ENCODE assay signal across 14 mouse cellular contexts in the genomic region with DNA sequence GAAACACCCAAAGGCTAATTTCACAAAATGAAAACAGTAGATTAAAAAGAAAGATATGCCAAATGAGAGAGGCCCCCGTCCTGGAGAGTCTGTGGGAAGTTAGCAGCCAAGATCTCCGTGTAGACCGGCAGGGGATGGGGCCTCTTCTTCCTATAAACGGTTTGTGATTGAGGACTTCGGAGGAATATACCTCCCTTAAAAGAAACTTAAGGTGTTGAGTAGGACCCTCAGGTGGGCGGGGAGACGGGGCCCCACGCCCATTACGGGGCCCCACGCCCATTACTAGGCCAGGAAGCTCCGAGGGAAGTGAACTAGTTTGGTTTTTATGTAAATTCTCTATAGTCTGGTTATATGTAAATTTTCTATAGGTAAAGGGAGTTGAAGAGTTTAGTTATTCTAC. TPM values are rescaled to one million over a fixed set of nuclear protein-coding genes. Genes with fewer than 3 reads are reported as not detected.
DNase-seq lines count a peak whose midpoint lies in the region; ATAC-seq and TF ChIP-seq lines count a peak whose summit lies in the region.
"Had no signal": no experiment of that assay in that cellular context is flagged by ENCODE, and none has a peak within 500 bp of the region (broad histone marks: within the 10 kb centered on the region; RNA-seq: fewer than 3 reads in every experiment).

A gene (minus strand): TSS at position 233 of the 400 bp plus-strand sequence.

- 67% methylated on average over 11 of the region's 11 CpGs for WGBS in thymus, adult 2 months
- WGBS in hindbrain, embryonic 16.5 days: 20% methylated on average over 11 of the region's 11 CpGs
- 15% methylated on average over 11 of the region's 11 CpGs for WGBS in neural tube, embryonic 15.5 days

- H3K9me3 ChIP-seq in hindbrain, embryonic 16.5 days (ENCODE audit: control insufficient read depth, low read length): no peaks in the 10 kb centered on the region
- no peaks in the 10 kb centered on the region for H3K9me3 ChIP-seq in neural tube, embryonic 15.5 days (replicated peaks)
- H3K9me3 ChIP-seq: intestine, embryonic 15.5 days had no signal

- H3K27me3 ChIP-seq in thymus, adult 2 months (ENCODE audit: control insufficient read depth, insufficient read depth, low read length): no peaks in the 10 kb centered on the region
- H3K27me3 ChIP-seq in hindbrain, embryonic 16.5 days (replicated peaks; ENCODE audit: control insufficient read depth, insufficient read depth, low read length): peaks cover 12% of the 10 kb centered on the region
- H3K27me3 ChIP-seq in neural tube, embryonic 15.5 days (replicated peaks): peaks cover 17% of the 10 kb centered on the region; the same call in 1 of the 2 replicates

- peak within 1 kb of the TSS; percentile 55; the same call in 1 of the 2 replicates for H3K27ac ChIP-seq in thymus, adult 2 months (ENCODE audit: control insufficient read depth, insufficient read depth, low read length)
- no peak within 1 kb of the TSS for H3K27ac ChIP-seq in hindbrain, embryonic 16.5 days (ENCODE audit: low read depth, low read length)
- no peak within 1 kb of the TSS for H3K27ac ChIP-seq in neural tube, embryonic 15.5 days (replicated peaks)
- H3K27ac ChIP-seq: intestine, embryonic 15.5 days; layer of hippocampus, adult 2 months had no signal

- no peak for TF ChIP-seq CTCF in thymus, adult 2 months (IDR thresholded peaks at IDR 0.05; ENCODE audit: borderline replicate concordance, control insufficient read depth, extremely low read depth, insufficient read depth, low read length, poor library complexity)

- peaks cover 13% of the 10 kb centered on the region for H3K4me1 ChIP-seq in thymus, adult 2 months (replicated peaks; ENCODE audit: control insufficient read depth, insufficient read depth, low read length)
- no peaks in the 10 kb centered on the region; the same call in 1 of the 2 replicates for H3K4me1 ChIP-seq in hindbrain, embryonic 16.5 days (ENCODE audit: control insufficient read depth, insufficient read depth, low read depth, low read length)
- peaks cover 13% of the 10 kb centered on the region for H3K4me1 ChIP-seq in neural tube, embryonic 15.5 days
- H3K4me1 ChIP-seq: intestine, embryonic 15.5 days had no signal

- H3K9ac ChIP-seq in hindbrain, embryonic 16.5 days (ENCODE audit: low read depth, low read length): no peak within 1 kb of the TSS
- H3K9ac ChIP-seq in neural tube, embryonic 15.5 days (replicated peaks): no peak within 1 kb of the TSS
- H3K9ac ChIP-seq: intestine, embryonic 15.5 days had no signal

- H3K36me3 ChIP-seq in thymus, adult 2 months (ENCODE audit: control insufficient read depth, insufficient read depth, low read length): no peaks in the 10 kb centered on the region
- no peaks in the 10 kb centered on the region for H3K36me3 ChIP-seq in hindbrain, embryonic 16.5 days (ENCODE audit: control insufficient read depth, insufficient read depth, low read length)
- no peaks in the 10 kb centered on the region for H3K36me3 ChIP-seq in neural tube, embryonic 15.5 days
- H3K36me3 ChIP-seq: intestine, embryonic 15.5 days had no signal

- peak; percentile 14 for DNase-seq in embryo, embryonic 10.5 days (ENCODE audit: low spot score)
- no peak for DNase-seq in embryo, embryonic 9.5 days (ENCODE audit: extremely low spot score)
- no peak for DNase-seq in thymus, adult 2 months
- no peak for DNase-seq in thymus, postnatal 4 days
- DNase-seq in gastrocnemius, adult 18-20 months (ENCODE audit: low spot score): no peak
- no peak for DNase-seq in c-Kit-positive CD71-positive TER-119-positive erythroid progenitor cells, embryonic 14.5 days (ENCODE audit: low spot score)
- DNase-seq: gastrocnemius, postnatal 25 days had no signal

- peak within 1 kb of the TSS; percentile 31; the same call in 1 of the 2 replicates for H3K4me2 ChIP-seq in hindbrain, embryonic 16.5 days (ENCODE audit: low read length)
- H3K4me2 ChIP-seq in neural tube, embryonic 15.5 days: peak within 1 kb of the TSS; percentile 39
- H3K4me2 ChIP-seq: intestine, embryonic 15.5 days had no signal

- no peak for ATAC-seq in hindbrain, embryonic 16.5 days
- ATAC-seq in neural tube, embryonic 15.5 days (ENCODE audit: low FRiP score): no peak
- ATAC-seq: intestine, embryonic 15.5 days had no signal

- TF ChIP-seq POLR2A in thymus, adult 2 months (IDR thresholded peaks at IDR 0.05; ENCODE audit: control insufficient read depth, extremely low read depth, insufficient read depth, low read length, poor library complexity): no peak

- H3K4me3 ChIP-seq in thymus, adult 2 months (ENCODE audit: control insufficient read depth, insufficient read depth, low read length): peak within 1 kb of the TSS; percentile 16; the same call in 1 of the 2 replicates
- no peak within 1 kb of the TSS for H3K4me3 ChIP-seq in hindbrain, embryonic 16.5 days (ENCODE audit: low read length)
- H3K4me3 ChIP-seq in neural tube, embryonic 15.5 days (replicated peaks): peak within 1 kb of the TSS; percentile 8; the same call in 1 of the 2 replicates
- H3K4me3 ChIP-seq: intestine, embryonic 15.5 days; layer of hippocampus, adult 2 months had no signal

RNA-seq across cellular contexts. Expression of the gene that starts here (rescaled TPM):
- 0.47 and 0.66 TPM in 2 replicates for polyA plus RNA-seq in thymus, adult 2 months (2012; rRNA removed)
- polyA plus RNA-seq in hindbrain, embryonic 16.5 days (2015; fragmentation: Nextera tagmentation; extraction: Ambion mirVana): 0.20 and 0.28 TPM in 2 replicates
- polyA plus RNA-seq in neural tube, embryonic 15.5 days (2015; fragmentation: Nextera tagmentation; extraction: Ambion mirVana): 0.28 and 0.45 TPM in 2 replicates
- total RNA-seq in gastrocnemius, adult 18-20 months (2021): not detected
- total RNA-seq: gastrocnemius, postnatal 25 days; megakaryocyte-erythroid progenitor cell, adult 5-6 weeks had no signal
- polyA plus RNA-seq: intestine, embryonic 15.5 days; liver, embryonic 16.5 days; stomach, embryonic 14.5 days had no signal
